Mouse (Mus musculus) limb, embryonic 15.5 days (tissue): ENCODE measurements at regions not wholly inside any gene's neighbourhood (a gene's known extent, or its start where the extent isn't known, plus 50 kb on each side); places are given as distances from the start of the nearest gene placed in this dataset.

Experiments
- ATAC-seq: fragments of 200-750 bp; cut with Nextera tagmentation; 2 replicates; pipeline ENCODE4 v1.8.0; 2017; ENCODE audit warnings: low read depth, moderate TSS enrichment; ENCODE audit not compliant: insufficient number of reproducible peaks, low FRiP score, low TSS enrichment
- H3K27ac ChIP-seq: fragments of 300-500 bp; sonication (generic); 2 replicates; pipeline ENCODE4 v1.5.1; 2015; ENCODE audit warnings: moderate library complexity, mild to moderate bottlenecking, inconsistent platforms
- H3K27me3 ChIP-seq: fragments of 300-500 bp; sonication (generic); 2 replicates; pipeline ENCODE4 v1.6.1; 2015; ENCODE audit warnings: inconsistent platforms
- H3K36me3 ChIP-seq: fragments of 300-500 bp; sonication (generic); 2 replicates; pipeline ENCODE4 v1.6.1; 2015; ENCODE audit warnings: inconsistent platforms
- H3K4me1 ChIP-seq: fragments of 300-500 bp; sonication (generic); 2 replicates; pipeline ENCODE4 v1.6.1; 2015; ENCODE audit warnings: inconsistent platforms
- H3K4me2 ChIP-seq: fragments of 300-500 bp; sonication (generic); 2 replicates; pipeline ENCODE4 v1.6.1; 2015; ENCODE audit warnings: mild to moderate bottlenecking, inconsistent platforms
- H3K4me3 ChIP-seq: fragments of 300-500 bp; sonication (generic); 2 replicates; pipeline ENCODE4 v1.5.1; 2015; ENCODE audit warnings: mild to moderate bottlenecking, inconsistent platforms
- H3K9ac ChIP-seq: fragments of 300-500 bp; sonication (generic); 2 replicates; pipeline ENCODE4 v1.6.1; 2015; ENCODE audit warnings: inconsistent platforms
- H3K9me3 ChIP-seq: fragments of 300-500 bp; sonication (generic); 2 replicates; pipeline ENCODE4 v1.6.1; 2016; ENCODE audit warnings: inconsistent platforms
- WGBS: fragments of 180-500 bp; shearing (Covaris S2); methylation state at CpG from one replicate; pipeline ENCODE4 v1.1.7; 2015; 5-methylcytosine and 5-hydroxymethylcytosine counted together

DNA sequence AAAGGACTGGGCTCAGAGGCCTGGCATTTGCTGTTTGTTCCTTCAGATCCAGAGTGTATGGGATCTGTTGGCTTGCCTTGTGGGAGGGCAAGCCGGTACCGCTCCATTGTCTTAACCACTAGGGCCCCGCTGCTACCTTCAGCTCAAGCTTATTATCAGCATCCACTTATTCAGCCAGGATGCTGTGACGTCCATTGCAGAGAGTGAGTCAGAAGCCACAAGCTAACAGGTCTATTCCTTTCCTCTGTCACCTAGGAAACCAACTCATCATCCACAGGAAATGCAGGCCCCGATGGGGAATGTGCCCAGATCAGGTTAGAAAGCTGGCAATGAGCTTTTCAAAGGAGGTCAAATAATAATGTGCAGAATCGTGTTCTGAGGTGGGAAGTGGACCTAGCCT lies 73.8 kb upstream of the Mkln1 start:
- Histone ChIP-seq H3K36me3 (no peaks in the 10 kb centered on the region), H3K9ac (no peak overlapping the region), H3K4me2 (no peak overlapping the region), H3K4me1 (no peaks in the 10 kb centered on the region), H3K27me3 (no peaks in the 10 kb centered on the region), H3K4me3 (no peak overlapping the region), H3K27ac (no peak overlapping the region), H3K9me3 (no peaks in the 10 kb centered on the region)
- ATAC-seq: no peak
- 59% methylated on average over 6 of the region's 6 CpGs for WGBS

DNA sequence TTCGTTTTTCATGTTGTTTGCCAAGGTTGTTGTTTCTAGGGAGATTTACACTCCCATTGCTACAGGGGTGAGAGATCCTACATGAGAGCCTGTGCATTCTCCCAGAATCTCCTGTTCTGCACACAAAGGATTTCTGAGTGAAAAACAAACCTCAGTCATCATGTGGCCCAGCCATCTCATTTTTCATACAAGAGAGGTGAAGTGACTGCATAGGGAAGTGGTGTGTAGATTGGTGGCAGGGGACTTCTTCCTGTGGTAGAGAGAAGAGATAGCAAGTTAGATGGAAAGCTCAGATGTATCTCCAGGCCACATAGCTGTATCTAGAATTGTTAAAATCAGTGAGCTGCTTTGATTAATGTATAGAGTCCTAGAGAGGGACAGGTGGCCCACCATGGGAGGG lies 72.9 kb upstream of the Mkln1 start:
- Histone ChIP-seq H3K4me2 (no peak overlapping the region), H3K4me1 (no peaks in the 10 kb centered on the region), H3K36me3 (no peaks in the 10 kb centered on the region), H3K27me3 (no peaks in the 10 kb centered on the region), H3K9ac (no peak overlapping the region), H3K27ac (no peak overlapping the region), H3K9me3 (no peaks in the 10 kb centered on the region), H3K4me3 (no peak overlapping the region)
- ATAC-seq: no peak
- WGBS: 76% methylated on average over 1 of the region's 1 CpGs

DNA sequence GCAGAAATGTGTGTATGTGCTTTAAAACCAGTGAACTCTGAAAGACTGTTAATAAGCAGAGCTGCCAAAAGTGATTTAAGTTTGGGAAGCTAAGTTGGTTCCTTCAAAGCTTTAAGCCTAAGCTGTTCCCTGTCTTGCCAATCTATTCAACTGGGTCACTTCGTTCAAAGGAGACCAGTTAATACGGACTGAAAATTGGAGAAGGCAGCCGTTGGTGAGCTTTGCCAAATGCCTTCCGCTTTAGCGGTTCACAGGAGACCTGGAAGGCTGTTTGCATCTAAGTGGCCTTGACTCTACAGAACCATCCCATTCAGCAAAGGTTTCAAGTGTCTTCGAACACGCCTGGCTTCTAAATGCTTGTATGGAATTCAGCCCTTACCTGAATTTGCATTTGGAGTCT lies 68.2 kb upstream of the Mkln1 start:
- Histone ChIP-seq H3K27me3 (no peaks in the 10 kb centered on the region), H3K27ac (no peak overlapping the region), H3K9ac (no peak overlapping the region), H3K9me3 (no peaks in the 10 kb centered on the region), H3K4me2 (no peak overlapping the region), H3K36me3 (no peaks in the 10 kb centered on the region), H3K4me1 (no peaks in the 10 kb centered on the region), H3K4me3 (no peak overlapping the region)
- 77% methylated on average over 7 of the region's 7 CpGs for WGBS
- ATAC-seq: no peak

DNA sequence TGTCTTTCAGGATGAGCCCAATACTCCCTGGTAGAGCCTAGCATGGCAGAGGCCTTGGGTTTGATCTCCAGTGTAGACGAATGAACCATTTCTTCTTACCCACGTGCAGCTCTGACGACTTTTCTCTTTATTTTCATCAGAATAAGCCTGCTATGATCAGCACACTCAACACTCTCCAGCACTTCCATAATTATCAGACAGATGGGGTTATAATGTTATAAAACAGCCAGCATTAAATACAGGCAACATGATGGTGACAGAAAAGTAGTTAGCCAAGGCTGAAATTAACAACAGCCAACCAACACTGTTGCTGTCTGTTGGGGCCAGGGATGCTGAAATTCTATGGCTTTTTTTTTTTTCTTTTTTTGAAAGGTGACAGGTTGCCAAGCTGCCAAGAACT lies 67.7 kb upstream of the Mkln1 start:
- H3K9me3 ChIP-seq: no peaks in the 10 kb centered on the region
- no peak overlapping the region for H3K27ac ChIP-seq
- no peak overlapping the region for H3K4me3 ChIP-seq
- no peak overlapping the region for H3K9ac ChIP-seq
- H3K4me2 ChIP-seq: no peak overlapping the region
- no peaks in the 10 kb centered on the region for H3K4me1 ChIP-seq
- H3K27me3 ChIP-seq: no peaks in the 10 kb centered on the region
- H3K36me3 ChIP-seq: no peaks in the 10 kb centered on the region
- WGBS: 82% methylated on average over 3 of the region's 3 CpGs
- ATAC-seq: no peak

DNA sequence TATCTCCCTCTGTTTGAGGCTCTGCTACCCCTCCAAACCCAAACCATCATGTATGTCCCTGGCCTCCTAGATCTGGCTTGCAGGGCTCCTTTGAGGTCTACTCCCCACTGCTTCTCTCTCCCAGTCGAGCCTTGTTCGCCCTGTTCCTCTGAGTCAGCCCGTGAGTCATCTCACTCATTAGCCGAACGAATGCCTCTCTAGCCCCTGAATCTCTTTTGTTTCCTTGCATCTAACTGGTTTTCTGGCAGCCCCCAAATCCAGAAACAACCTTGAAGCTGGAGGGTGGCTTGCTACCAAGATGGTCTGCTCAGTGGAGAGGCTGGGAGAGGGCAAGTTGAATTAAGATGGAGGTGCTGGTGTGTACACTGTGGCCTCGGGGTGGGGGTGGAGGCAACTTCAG lies 66.3 kb upstream of the Mkln1 start:
- 81% methylated on average over 6 of the region's 6 CpGs for WGBS
- no peak overlapping the region for H3K27ac ChIP-seq
- no peak overlapping the region for H3K9ac ChIP-seq
- no peaks in the 10 kb centered on the region for H3K9me3 ChIP-seq
- no peaks in the 10 kb centered on the region for H3K4me1 ChIP-seq
- H3K36me3 ChIP-seq: no peaks in the 10 kb centered on the region
- H3K27me3 ChIP-seq: no peaks in the 10 kb centered on the region
- H3K4me2 ChIP-seq: no peak overlapping the region
- ATAC-seq: no peak
- H3K4me3 ChIP-seq: no peak overlapping the region

DNA sequence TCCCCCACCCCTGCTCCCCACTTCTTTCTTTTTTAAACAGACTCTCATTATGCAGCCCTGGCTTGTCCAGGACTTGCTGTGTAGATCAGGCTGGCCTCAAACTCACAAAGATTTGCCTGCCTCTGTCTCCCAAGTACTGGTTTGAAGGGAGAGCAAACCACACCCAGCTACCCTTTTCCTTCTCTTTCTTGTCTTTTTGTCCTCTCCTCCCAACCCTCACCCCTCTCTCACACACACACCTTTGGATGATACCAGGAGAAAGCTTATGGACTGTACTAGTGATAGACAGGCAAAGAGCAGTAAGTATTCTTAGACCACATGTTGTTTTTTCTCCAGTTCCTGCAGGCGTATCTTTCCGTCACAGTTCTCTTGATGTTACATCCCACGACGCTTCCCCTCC lies 65.8 kb upstream of the Mkln1 start:
- H3K4me2 ChIP-seq: no peak overlapping the region
- no peaks in the 10 kb centered on the region for H3K27me3 ChIP-seq
- H3K36me3 ChIP-seq: no peaks in the 10 kb centered on the region
- no peak for ATAC-seq
- no peaks in the 10 kb centered on the region for H3K4me1 ChIP-seq
- WGBS: 77% methylated on average over 4 of the region's 4 CpGs
- H3K27ac ChIP-seq: no peak overlapping the region
- H3K9ac ChIP-seq: no peak overlapping the region
- no peak overlapping the region for H3K4me3 ChIP-seq
- no peaks in the 10 kb centered on the region for H3K9me3 ChIP-seq

DNA sequence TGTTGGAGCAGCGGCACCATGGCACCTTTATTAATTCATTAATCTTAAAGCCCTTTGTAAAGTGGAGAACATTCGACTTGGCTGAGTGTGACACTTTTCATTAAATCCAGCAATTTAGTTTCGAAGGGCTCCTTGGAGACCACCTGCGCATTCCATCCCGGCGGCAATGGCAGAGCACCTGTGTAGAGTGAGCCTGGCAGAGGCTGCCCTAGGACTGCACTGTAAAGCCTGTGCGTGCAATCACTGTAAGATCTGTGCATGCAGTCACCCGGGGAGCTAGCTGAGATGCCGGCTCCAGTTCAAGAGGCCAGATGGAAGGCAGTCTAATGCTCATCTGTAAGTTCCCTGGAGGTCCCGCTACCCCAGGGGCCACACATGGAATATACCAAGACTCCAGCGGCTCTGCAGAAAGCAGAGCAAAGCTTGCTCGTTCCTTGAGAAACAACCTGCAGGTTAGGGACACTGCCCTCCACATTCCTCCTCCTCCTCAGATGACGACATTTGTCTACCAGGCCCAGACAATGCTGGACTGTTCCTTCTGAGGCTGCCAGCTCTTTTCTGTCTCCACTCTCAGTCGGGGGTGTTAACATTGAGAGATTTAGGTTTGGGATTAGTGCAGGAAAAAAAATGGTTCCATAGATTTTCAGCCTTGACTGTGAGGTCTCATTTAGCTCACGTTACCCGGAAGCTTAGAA lies 65.2 kb upstream of the Mkln1 start:
- no peak for ATAC-seq
- Histone ChIP-seq H3K4me2 (no peak overlapping the region), H3K27me3 (no peaks in the 10 kb centered on the region), H3K27ac (no peak overlapping the region), H3K36me3 (no peaks in the 10 kb centered on the region), H3K9ac (no peak overlapping the region), H3K4me3 (no peak overlapping the region), H3K9me3 (no peaks in the 10 kb centered on the region), H3K4me1 (no peaks in the 10 kb centered on the region)
- 60% methylated on average over 16 of the region's 16 CpGs for WGBS

DNA sequence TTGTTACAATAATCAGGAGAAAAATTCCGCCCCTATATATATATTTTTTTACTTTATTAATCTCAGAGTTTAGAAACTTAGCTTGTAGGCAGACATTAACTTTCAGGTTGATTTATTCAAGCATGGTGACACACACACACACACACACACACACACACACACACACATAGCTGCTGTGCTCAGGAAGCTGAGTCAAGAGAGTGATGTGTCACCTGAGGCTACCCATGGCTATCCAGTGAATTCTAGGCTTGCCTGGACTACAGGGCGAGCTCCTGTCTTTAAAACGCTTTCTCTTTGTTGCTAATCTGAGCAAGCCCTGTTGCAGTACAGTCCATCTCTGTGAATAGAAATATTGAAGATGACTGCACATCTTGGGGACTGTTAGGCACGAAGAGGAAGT lies 64.4 kb upstream of the Mkln1 start:
- Histone ChIP-seq H3K27me3 (no peaks in the 10 kb centered on the region), H3K4me1 (no peaks in the 10 kb centered on the region), H3K27ac (no peak overlapping the region), H3K36me3 (no peaks in the 10 kb centered on the region), H3K4me3 (no peak overlapping the region), H3K4me2 (no peak overlapping the region), H3K9ac (no peak overlapping the region), H3K9me3 (no peaks in the 10 kb centered on the region)
- ATAC-seq: no peak
- 82% methylated on average over 4 of the region's 4 CpGs for WGBS

DNA sequence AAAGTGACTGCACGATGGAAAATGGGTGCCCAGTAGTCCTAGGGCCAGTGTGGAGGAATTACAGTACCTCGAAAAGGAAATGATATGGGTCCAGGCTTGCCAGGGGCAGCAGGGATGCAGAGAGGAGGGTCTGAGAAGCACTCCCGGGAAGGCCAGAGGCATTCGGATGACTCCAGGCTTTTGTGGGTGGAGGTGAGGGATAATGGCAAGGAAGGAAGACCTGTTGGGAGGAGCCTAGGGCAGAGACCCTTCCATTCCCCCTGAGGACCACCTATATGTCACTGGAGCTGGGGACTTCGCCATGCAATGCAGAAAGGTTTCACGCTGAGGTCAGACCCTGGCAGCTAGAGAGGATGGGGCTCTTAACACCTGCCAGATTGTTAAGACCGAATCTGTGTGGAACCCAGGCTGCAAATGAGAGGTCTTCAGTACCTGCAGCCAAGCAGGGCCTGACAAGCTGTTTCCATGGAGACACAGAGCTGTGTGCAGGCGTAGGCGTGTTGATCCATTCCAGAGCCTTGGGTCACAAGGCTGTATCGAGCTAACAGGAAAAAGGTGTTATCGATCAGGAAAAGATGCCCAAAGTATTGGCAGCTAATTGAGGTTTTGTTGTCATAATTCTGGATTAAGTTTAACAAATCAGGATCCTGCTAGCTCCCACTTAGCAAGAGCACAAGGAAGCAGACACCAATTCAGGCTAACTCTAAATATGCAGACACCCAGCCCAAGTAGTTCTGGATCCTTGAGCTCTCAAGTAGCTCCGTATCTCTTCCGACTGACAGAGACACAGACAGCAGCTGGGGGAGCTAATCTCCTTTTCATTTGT lies 59.2 kb upstream of the Mkln1 start:
- Histone ChIP-seq H3K4me1 (no peaks in the 10 kb centered on the region), H3K9me3 (no peaks in the 10 kb centered on the region), H3K4me2 (no peak overlapping the region), H3K4me3 (no peak overlapping the region), H3K27ac (0 out of 2 replicates have a peak overlapping the region, but pooled peaks have one; percentile 4), H3K27me3 (no peaks in the 10 kb centered on the region), H3K36me3 (no peaks in the 10 kb centered on the region), H3K9ac (no peak overlapping the region)
- WGBS: 38% methylated on average over 13 of the region's 13 CpGs
- ATAC-seq: no peak

DNA sequence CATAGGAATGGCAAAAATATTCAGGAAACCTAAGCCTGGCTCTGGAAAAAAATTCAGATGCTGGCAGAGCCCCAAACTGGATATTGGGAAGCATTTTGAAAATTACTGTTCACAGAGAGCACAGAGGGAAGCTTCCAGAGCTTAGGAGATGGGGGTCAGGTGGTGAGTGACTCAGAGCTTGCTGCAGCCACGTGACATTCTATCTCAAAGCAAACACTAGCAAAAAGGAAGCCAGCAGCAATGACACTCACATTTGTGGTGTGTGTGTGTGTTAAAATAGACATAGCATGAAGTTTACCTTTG lies 58.6 kb upstream of the Mkln1 start:
- ATAC-seq: no peak
- WGBS: 32% methylated on average over 1 of the region's 1 CpGs

DNA sequence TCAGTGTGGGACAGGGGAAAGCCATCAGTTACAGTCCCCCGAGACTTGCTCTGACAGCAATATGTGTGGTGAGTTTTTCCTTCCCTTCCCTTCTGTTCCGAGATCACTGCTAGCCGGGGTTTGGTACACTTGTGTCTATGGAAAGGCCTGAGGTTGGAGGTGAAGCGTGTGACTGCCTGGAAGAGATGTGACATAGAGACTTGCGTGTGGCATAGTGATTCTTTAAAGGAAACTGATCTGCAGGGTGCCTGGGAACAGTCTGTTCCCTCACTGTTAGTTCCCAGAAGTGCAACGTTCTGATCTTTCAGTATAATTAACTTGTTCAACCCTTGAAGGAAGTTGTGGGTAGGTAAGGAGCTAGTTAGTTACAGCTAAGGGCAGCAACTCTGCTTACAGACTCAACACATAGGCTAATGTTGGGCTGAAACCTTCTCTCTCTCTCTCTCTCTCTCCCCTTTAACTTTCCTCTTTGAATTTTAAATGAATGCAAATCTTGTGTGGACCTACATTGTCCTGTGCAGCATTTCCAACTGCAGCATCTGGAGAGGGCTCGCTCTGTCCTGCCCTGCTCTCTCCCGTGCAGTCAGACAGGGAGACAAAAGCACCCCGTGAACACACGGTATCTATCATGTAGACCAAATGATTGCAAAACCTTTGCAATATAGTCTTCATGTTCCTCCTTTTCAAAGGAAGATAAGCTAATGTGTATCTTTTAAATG lies 53.0 kb upstream of the Mkln1 start:
- Histone ChIP-seq H3K9me3 (no peaks in the 10 kb centered on the region), H3K9ac (no peak overlapping the region), H3K4me1 (no peaks in the 10 kb centered on the region), H3K4me2 (no peak overlapping the region), H3K36me3 (no peaks in the 10 kb centered on the region), H3K4me3 (no peak overlapping the region), H3K27ac (no peak overlapping the region), H3K27me3 (no peaks in the 10 kb centered on the region)
- no peak for ATAC-seq
- 66% methylated on average over 10 of the region's 10 CpGs for WGBS

More for the DNA sequence above, 58.6 kb upstream of the Mkln1 start:
- Histone ChIP-seq H3K4me3 (no peak overlapping the region), H3K9ac (no peak overlapping the region), H3K27ac (no peak overlapping the region), H3K9me3 (no peaks in the 10 kb centered on the region), H3K27me3 (no peaks in the 10 kb centered on the region), H3K4me2 (no peak overlapping the region), H3K36me3 (no peaks in the 10 kb centered on the region), H3K4me1 (no peaks in the 10 kb centered on the region)

DNA sequence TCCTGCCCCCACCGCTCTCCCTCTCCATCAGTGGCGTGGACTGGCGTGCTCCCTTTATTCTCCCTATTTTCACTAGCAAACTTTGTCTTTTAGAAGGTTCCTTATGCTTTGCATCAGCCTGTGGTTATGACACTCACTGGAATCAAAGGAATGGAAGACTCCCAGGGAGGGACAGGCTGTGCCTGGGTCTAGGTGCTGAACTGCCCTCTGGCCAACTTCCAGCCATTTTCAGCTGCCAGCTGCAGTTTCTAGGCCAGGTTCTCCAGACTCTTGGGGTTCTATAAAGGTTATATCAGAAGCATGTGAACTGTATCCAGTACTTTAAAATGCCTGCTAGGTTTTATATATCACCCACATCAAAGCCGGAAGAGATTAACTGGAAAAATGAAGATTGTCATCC lies 50.2 kb upstream of the Mkln1 start:
- Histone ChIP-seq H3K9ac (no peak overlapping the region), H3K4me1 (no peaks in the 10 kb centered on the region), H3K27me3 (no peaks in the 10 kb centered on the region), H3K36me3 (no peaks in the 10 kb centered on the region), H3K9me3 (no peaks in the 10 kb centered on the region), H3K27ac (no peak overlapping the region), H3K4me3 (no peak overlapping the region), H3K4me2 (no peak overlapping the region)
- 88% methylated on average over 4 of the region's 4 CpGs for WGBS
- ATAC-seq: no peak
